Mouse (Mus musculus): ENCODE results near the gene Tnpo3. TPM values are rescaled to one million over a fixed set of nuclear protein-coding genes. Genes with fewer than 3 reads are reported as not detected.

Tnpo3 gene
- polyA plus RNA-seq, 1 experiment from 2014 or later, result 97.5 TPM

DNA sequence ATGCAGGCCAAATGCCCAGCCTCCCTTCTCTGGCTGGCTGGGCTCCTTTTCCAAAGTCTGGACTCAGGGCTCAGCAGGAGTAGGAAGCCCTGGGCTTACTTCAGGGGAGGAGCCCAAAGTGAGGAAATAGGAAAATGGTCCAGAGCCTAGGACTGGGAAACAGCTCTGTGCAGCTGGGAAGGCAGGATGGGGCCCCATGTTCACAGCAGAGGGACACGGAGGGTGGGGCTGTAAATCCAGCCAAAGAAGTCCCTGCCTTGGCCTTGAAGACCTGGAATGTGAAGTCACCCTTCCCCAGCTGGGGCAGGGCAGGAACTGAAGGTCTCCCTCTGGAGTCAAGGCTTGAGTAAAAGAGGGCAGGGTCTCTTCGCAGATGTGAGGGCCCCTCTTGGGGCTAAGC is 100.6 kb downstream of the Tnpo3 start:
- Histone ChIP-seq H3K4me3 (ENCODE audit: low read depth, low read length) (no peak overlapping the region), H3K4me2 (ENCODE audit: low read length) (no peak overlapping the region), H3K4me1 (ENCODE audit: control insufficient read depth, insufficient read depth, low read length) (no peaks in the 10 kb centered on the region), H3K9me3 (replicated peaks; ENCODE audit: control insufficient read depth, low read length) (no peaks in the 10 kb centered on the region), H3K27ac (ENCODE audit: low read depth, low read length) (no peak overlapping the region), H3K27me3 (replicated peaks; ENCODE audit: control insufficient read depth, insufficient read depth, low read length) (peaks cover 27% of the 10 kb centered on the region), H3K9ac (ENCODE audit: low read length) (no peak overlapping the region), H3K36me3 (ENCODE audit: control insufficient read depth, insufficient read depth, low read length) (no peaks in the 10 kb centered on the region)
- no peak for DNase-seq (ENCODE audit: low spot score)
- WGBS, result 48% methylated on average over 2 of the region's 2 CpGs
- no peak for ATAC-seq

DNA sequence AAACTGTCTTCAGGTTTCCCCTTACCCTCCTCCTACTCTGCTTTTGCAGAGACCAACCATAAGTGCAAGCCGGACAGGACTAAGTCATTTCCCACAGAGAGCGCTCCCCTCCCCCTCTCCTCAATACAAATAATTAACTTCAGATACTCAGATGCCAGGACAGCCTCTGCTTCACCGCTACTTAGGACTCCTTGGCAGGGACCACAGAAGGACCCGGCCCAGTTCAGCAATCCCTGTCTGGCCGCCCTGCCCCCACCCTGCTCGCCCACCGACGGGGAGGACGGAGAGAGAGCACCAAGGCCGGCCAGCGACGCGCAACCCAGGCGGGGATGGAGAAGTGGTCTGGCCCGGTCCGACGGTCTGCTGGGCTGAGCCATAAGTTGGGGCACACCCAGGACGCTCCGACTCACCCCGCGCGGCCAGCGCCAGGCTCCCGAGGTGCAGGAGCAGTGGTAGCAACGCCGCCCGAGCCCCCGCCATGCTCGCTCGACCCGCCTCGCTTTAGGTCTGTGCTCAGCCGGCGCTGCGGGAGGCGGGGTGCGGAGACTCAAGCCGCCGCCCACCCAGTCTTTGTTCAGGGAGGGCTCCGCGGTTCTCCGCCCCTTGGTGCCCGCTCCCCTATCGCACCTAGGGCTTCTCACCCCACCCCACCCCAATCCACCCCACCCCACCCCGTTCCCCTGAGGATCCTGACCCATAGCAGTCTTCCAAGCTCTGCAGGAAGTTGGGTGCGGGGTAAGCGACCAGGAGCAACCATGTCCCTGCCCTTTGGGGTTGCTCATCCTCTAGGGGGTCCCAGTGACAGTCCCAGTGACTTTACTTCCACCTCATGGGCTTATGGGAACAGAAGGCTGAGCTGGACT is 102.0 kb downstream of the Tnpo3 start, which contains the start of gene Kcp:
Kcp (minus strand) TSS at position 506 of the 863 bp plus-strand sequence.
- ATAC-seq (peak; percentile 67), DNase-seq (ENCODE audit: low spot score) (peak; percentile 43)
- peaks cover 27% of the 10 kb centered on the region for H3K27me3 ChIP-seq (replicated peaks; ENCODE audit: control insufficient read depth, insufficient read depth, low read length)
- no peak within 1 kb of the TSS for H3K27ac ChIP-seq (ENCODE audit: low read depth, low read length)
- under 1% methylated on average over 47 of the region's 47 CpGs for WGBS
- H3K9me3 ChIP-seq (replicated peaks; ENCODE audit: control insufficient read depth, low read length), result no peaks in the 10 kb centered on the region
- no peaks in the 10 kb centered on the region for H3K4me1 ChIP-seq (ENCODE audit: control insufficient read depth, insufficient read depth, low read length)
- peak within 1 kb of the TSS; percentile 59 for H3K4me2 ChIP-seq (ENCODE audit: low read length)
- peak within 1 kb of the TSS; percentile 42 for H3K4me3 ChIP-seq (ENCODE audit: low read depth, low read length)
- no peaks in the 10 kb centered on the region for H3K36me3 ChIP-seq (ENCODE audit: control insufficient read depth, insufficient read depth, low read length)
- H3K9ac ChIP-seq (ENCODE audit: low read length), result peak within 1 kb of the TSS; percentile 54

DNA sequence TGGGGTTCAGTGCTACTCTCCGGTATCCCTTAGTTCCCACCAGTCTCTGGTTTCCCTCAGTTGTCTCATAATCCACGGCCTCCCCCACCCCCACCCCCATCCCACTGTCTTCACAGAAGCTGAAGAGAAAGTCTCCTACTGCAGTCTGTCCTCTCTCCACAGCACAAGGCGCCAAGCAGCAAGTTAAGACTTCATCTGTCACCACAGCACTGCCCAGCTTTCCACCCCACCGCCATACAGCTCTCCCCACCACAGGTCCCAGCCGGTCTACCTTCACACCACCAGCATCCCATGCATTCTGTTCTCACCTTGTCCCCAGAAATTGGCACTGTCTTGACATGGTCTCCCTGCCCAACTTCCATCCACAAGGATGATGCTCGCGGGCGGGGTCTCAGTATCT is 102.9 kb downstream of the Tnpo3 start:
- DNase-seq (ENCODE audit: low spot score) (no peak), ATAC-seq (no peak)
- peak overlapping the region; percentile 42 for H3K4me3 ChIP-seq (ENCODE audit: low read depth, low read length)
- no peaks in the 10 kb centered on the region for H3K4me1 ChIP-seq (ENCODE audit: control insufficient read depth, insufficient read depth, low read length)
- H3K9ac ChIP-seq (ENCODE audit: low read length), result 0 out of 2 replicates have a peak overlapping the region, but pooled peaks have one; percentile 5
- no peaks in the 10 kb centered on the region for H3K9me3 ChIP-seq (replicated peaks; ENCODE audit: control insufficient read depth, low read length)
- H3K4me2 ChIP-seq (ENCODE audit: low read length), result peak overlapping the region; percentile 59
- H3K27me3 ChIP-seq (replicated peaks; ENCODE audit: control insufficient read depth, insufficient read depth, low read length), result peaks cover 27% of the 10 kb centered on the region
- 23% methylated on average over 8 of the region's 8 CpGs for WGBS
- H3K27ac ChIP-seq (ENCODE audit: low read depth, low read length), result no peak overlapping the region
- no peaks in the 10 kb centered on the region for H3K36me3 ChIP-seq (ENCODE audit: control insufficient read depth, insufficient read depth, low read length)

DNA sequence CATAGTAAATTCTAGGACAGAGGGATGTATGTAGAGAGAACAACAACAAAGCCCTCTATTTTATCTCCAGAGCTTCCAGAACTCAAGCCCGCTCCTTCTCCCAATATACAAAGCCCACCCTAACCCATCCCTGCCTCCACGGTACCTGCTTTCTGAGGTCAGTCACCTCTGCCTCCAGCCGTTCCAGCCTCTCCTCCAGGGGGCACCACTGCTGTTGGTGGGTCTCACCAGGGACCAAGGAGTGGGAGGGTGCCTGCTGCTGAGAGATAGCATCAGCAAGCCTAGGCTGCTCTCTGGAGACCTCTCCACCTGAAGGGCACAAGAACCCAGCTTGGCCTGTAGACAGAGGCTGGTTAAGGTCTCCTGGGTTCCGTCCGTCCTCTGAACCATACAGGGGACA is 104.2 kb downstream of the Tnpo3 start:
- no peak overlapping the region for H3K27ac ChIP-seq (ENCODE audit: low read depth, low read length)
- ATAC-seq (no peak), DNase-seq (ENCODE audit: low spot score) (no peak)
- peaks cover 27% of the 10 kb centered on the region for H3K27me3 ChIP-seq (replicated peaks; ENCODE audit: control insufficient read depth, insufficient read depth, low read length)
- H3K9me3 ChIP-seq (replicated peaks; ENCODE audit: control insufficient read depth, low read length), result no peaks in the 10 kb centered on the region
- H3K9ac ChIP-seq (ENCODE audit: low read length), result no peak overlapping the region
- WGBS, result 94% methylated on average over 5 of the region's 5 CpGs
- no peak overlapping the region for H3K4me3 ChIP-seq (ENCODE audit: low read depth, low read length)
- H3K36me3 ChIP-seq (ENCODE audit: control insufficient read depth, insufficient read depth, low read length), result no peaks in the 10 kb centered on the region
- no peaks in the 10 kb centered on the region for H3K4me1 ChIP-seq (ENCODE audit: control insufficient read depth, insufficient read depth, low read length)
- no peak overlapping the region for H3K4me2 ChIP-seq (ENCODE audit: low read length)

DNA sequence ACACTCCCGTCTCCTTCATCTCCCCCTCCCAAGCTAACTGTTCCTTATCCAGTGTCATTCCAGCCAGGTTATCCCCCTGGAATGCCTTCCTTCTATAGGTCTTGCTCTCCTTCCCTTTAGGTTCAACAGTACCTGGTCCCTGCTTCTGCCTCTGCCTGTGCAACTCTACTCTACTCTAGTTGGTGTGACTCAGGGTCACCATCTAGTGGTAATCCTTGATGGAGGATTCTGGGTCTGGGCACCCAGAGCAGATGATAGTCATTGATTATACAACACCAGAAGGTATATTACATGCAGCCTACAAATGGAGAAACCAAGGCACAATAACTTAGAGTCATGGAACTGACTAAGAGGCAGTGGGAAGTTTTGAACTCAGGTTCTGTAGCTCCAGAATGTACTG is 108.1 kb downstream of the Tnpo3 start:
- Histone ChIP-seq H3K4me1 (ENCODE audit: control insufficient read depth, insufficient read depth, low read length) (no peaks in the 10 kb centered on the region), H3K9ac (ENCODE audit: low read length) (no peak overlapping the region), H3K27me3 (replicated peaks; ENCODE audit: control insufficient read depth, insufficient read depth, low read length) (peaks cover 16% of the 10 kb centered on the region), H3K27ac (ENCODE audit: low read depth, low read length) (no peak overlapping the region), H3K36me3 (ENCODE audit: control insufficient read depth, insufficient read depth, low read length) (no peaks in the 10 kb centered on the region), H3K4me3 (ENCODE audit: low read depth, low read length) (no peak overlapping the region), H3K4me2 (ENCODE audit: low read length) (no peak overlapping the region), H3K9me3 (replicated peaks; ENCODE audit: control insufficient read depth, low read length) (no peaks in the 10 kb centered on the region)
- no peak for ATAC-seq
- WGBS, result 89% methylated on average over 1 of the region's 1 CpGs
- DNase-seq (ENCODE audit: low spot score), result no peak

DNA sequence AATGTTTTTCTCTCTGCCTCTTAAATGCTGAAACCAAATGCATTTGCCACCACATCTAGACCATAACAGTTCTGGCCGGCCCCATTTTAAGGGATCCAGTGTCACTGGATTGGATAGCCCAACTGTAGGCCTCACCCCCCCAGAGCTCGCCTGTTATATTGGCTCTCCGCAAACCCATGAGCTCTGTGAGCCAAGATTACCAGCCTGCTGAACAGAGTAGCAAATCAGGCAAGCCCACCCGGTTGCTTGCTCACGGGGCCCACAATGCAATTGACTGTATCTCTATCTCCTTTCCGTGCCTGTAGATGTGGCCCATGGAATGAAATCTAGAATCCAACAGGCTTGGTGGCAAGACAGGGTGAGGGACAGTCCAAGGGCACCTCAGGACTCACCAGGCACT is 108.9 kb downstream of the Tnpo3 start:
- WGBS, result 91% methylated on average over 6 of the region's 6 CpGs
- H3K4me3 ChIP-seq (ENCODE audit: low read depth, low read length), result no peak overlapping the region

DNA sequence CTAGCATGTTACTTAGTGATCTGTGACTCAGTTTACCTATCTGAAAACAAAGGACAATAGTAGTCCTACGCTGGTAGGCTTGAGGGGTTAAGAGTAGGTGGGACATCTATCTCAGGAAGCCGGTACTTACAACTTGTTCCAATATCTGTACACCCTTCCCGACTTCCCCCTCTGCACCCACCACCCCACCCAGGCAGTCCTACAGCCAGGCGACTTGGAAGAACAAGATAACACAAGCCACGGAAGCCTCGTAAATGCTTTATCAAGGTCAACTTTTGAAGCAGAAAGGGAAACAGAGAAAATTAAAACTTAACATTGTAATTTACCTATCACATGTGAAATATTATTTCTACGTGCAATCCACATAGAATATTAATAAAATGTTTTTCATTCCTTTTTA is 109.5 kb downstream of the Tnpo3 start:
- peaks cover 25% of the 10 kb centered on the region for H3K27me3 ChIP-seq (replicated peaks; ENCODE audit: control insufficient read depth, insufficient read depth, low read length)
- 95% methylated on average over 7 of the region's 7 CpGs for WGBS
- no peak overlapping the region for H3K4me2 ChIP-seq (ENCODE audit: low read length)
- no peak for DNase-seq (ENCODE audit: low spot score)
- no peaks in the 10 kb centered on the region for H3K4me1 ChIP-seq (ENCODE audit: control insufficient read depth, insufficient read depth, low read length)
- no peak for ATAC-seq
- H3K4me3 ChIP-seq (ENCODE audit: low read depth, low read length), result no peak overlapping the region
- H3K9me3 ChIP-seq (replicated peaks; ENCODE audit: control insufficient read depth, low read length), result no peaks in the 10 kb centered on the region
- no peak overlapping the region for H3K27ac ChIP-seq (ENCODE audit: low read depth, low read length)
- H3K36me3 ChIP-seq (ENCODE audit: control insufficient read depth, insufficient read depth, low read length), result no peaks in the 10 kb centered on the region
- H3K9ac ChIP-seq (ENCODE audit: low read length), result no peak overlapping the region

More for the DNA sequence above, 108.9 kb downstream of the Tnpo3 start:
- Histone ChIP-seq H3K27me3 (replicated peaks; ENCODE audit: control insufficient read depth, insufficient read depth, low read length) (peaks cover 20% of the 10 kb centered on the region), H3K9me3 (replicated peaks; ENCODE audit: control insufficient read depth, low read length) (no peaks in the 10 kb centered on the region), H3K27ac (ENCODE audit: low read depth, low read length) (no peak overlapping the region), H3K4me2 (ENCODE audit: low read length) (no peak overlapping the region), H3K9ac (ENCODE audit: low read length) (no peak overlapping the region), H3K4me1 (ENCODE audit: control insufficient read depth, insufficient read depth, low read length) (no peaks in the 10 kb centered on the region), H3K36me3 (ENCODE audit: control insufficient read depth, insufficient read depth, low read length) (no peaks in the 10 kb centered on the region)
- no peak for ATAC-seq
- no peak for DNase-seq (ENCODE audit: low spot score)

DNA sequence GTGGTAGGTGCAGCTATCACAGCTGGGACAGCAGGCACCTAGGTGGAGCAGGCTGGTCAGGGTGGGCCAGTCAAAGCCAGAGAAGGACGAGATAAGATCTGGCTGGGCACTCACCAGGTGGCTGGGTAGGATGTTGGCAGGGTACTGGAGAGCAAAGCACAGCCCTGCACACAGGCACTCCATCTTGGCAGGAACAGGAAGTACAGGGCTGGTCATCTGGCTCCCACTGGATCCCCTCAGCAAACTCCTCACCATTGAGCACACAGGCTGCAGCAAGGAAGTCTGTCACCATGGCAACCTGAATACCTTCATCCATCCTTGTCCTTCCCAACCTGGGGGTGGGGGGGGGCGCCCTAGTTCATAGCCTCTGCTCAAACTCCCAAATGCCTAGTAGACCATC is 111.9 kb downstream of the Tnpo3 start:
- DNase-seq (ENCODE audit: low spot score) (no peak), ATAC-seq (no peak)
- Histone ChIP-seq H3K4me2 (ENCODE audit: low read length) (no peak overlapping the region), H3K9me3 (replicated peaks; ENCODE audit: control insufficient read depth, low read length) (no peaks in the 10 kb centered on the region), H3K36me3 (ENCODE audit: control insufficient read depth, insufficient read depth, low read length) (no peaks in the 10 kb centered on the region), H3K4me3 (ENCODE audit: low read depth, low read length) (no peak overlapping the region), H3K4me1 (ENCODE audit: control insufficient read depth, insufficient read depth, low read length) (no peaks in the 10 kb centered on the region), H3K27me3 (replicated peaks; ENCODE audit: control insufficient read depth, insufficient read depth, low read length) (peaks cover 25% of the 10 kb centered on the region), H3K27ac (ENCODE audit: low read depth, low read length) (no peak overlapping the region), H3K9ac (ENCODE audit: low read length) (no peak overlapping the region)
- WGBS, result 41% methylated on average over 2 of the region's 2 CpGs

DNA sequence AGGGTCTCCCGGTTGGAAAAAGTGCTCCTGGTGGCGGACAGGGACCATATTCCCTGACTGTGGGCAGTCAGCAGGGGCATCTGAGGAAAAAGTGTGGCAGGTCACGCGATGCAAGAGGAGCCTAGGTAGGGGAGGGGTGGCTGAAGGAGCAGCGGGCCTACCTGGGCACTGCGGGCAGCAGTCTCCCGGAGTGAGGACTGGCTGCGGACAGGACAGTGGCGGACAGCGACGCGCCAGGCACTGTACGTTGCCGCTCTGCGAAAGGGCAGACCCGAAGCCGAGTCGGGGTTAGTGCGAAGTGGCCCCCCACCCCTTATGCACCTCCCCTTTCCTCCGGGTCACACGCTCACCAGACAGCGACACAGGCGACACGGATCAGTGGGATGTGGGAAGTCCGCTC is 113.4 kb downstream of the Tnpo3 start:
- Histone ChIP-seq H3K36me3 (ENCODE audit: control insufficient read depth, insufficient read depth, low read length) (no peaks in the 10 kb centered on the region), H3K27me3 (replicated peaks; ENCODE audit: control insufficient read depth, insufficient read depth, low read length) (peaks cover 25% of the 10 kb centered on the region), H3K9ac (ENCODE audit: low read length) (no peak overlapping the region), H3K9me3 (replicated peaks; ENCODE audit: control insufficient read depth, low read length) (no peaks in the 10 kb centered on the region), H3K4me1 (ENCODE audit: control insufficient read depth, insufficient read depth, low read length) (no peaks in the 10 kb centered on the region), H3K27ac (ENCODE audit: low read depth, low read length) (no peak overlapping the region), H3K4me2 (ENCODE audit: low read length) (no peak overlapping the region), H3K4me3 (ENCODE audit: low read depth, low read length) (no peak overlapping the region)
- WGBS, result 11% methylated on average over 25 of the region's 25 CpGs
- ATAC-seq, result no peak
- no peak for DNase-seq (ENCODE audit: low spot score)

Measured in forebrain, embryonic 14.5 days (tissue).